Mouse (Mus musculus) naive thymus-derived CD4-positive, alpha-beta T cell, adult 2 months (primary cell): ENCODE data around the gene Fam126a.

ENCODE experiments used
- DNase-seq: peaks from one replicate; pipeline ENCODE4 v3.0.0-alpha.2; 2011; ENCODE audit warnings: low read depth

Gene Fam126a

DNA sequence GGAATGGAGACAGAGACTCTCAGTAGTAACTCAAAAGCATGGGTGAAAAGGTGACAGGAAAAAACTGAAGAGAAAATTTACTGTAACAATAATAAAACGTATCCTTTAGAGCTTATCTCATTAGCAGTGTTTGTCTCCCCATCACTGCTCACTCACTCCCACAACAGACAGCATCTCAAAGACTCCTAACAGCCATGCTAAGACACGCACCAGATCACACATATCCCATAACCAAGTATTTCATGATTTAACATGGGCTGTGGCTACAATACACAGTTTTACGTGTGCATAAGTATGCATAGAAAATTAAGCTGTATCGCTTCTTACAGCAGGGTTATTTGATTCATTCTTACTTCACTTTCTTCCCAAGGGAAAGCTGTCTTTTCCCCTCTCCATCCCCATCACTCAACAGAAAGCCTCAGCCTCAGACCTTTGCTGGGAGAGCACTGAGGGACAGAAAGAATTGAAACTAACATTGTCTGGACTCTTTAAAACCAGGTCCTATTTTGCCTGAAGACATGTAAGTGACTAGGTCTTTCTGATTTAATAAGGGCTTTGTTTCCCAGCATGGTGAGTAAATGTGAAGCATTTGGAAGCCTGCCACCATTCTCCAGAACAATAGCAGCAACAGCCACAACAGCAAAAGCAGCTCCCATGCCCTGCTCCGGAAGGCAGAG, 37.5 kb downstream of the Fam126a start:
- no peak for DNase-seq

DNA sequence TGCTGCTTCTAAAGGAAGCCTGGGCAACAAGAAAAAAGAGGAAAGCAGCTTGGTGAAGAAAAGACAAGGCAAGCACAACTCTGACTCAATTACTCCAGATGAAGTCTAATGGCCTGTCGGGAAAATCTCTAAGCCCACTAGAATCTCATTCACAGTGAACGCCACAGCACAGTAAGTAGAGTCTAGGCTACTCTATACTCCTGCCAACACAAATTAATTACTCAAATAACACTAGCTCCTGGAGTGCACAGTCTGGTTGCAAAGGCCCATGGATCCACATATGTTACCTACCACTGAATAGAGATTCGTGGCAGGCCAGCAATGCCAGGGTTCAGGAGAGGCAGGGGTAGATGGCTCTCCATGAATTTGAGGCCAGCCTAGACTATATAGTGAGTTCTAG, 40.5 kb downstream of the Fam126a start:
- DNase-seq = no peak

DNA sequence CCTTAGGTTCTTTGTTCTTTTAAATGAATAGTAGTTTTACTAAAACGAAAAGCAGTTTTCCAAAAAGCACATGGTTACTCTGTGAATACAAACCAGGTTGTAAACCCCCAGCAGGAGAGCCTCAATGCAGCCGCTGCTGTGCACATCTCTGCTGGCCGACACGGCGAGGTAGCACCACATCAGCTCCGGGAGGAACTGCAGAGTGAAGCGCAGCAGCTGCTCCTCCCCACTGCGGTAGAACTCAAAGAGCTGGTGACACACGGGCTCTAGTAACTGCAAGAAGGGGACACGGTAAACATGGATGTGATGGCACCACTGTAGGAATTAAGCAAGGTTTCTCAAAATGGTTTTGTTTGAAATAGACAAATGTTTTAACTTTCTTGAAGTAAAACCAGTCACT, 42.7 kb downstream of the Fam126a start:
- no peak for DNase-seq

DNA sequence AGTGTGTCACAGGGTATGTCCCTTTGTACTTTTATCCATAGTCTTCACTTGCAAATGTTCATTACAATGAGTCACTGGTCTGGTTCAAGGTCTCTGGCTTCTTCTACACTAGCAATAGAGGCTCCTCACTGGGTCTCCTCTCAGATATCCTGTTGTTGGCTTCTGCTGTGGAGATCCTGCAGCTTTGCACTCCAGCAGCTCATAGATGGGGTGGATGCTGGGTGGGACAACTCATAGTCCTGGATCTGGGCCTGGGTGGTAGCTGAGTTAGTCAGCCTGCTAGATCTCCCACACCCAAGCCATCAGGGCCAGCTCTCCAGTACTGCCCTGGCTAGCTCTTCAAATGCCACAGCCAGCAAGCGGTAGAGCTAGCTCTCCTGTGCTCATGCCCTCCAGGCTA, 48.4 kb downstream of the Fam126a start:
- no peak for DNase-seq

DNA sequence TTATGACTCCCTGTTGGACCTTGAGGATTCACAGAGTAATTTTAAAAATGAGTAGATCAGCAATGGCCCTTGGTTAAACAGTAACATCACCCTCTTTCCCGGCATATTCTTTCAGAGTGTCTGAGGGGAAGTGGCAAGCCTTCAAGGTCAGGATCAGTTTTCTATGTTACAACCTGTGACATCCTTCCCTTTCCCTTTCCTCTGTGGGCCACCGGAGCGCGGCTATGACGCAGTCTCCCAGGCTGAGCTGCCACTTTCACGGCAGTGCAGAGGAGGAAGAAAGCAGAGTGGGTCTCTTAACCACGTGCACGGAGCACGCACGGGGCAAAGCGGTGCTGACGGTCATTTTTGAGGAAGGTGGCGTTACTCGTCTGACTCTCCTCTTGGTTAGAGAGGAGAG, 52.0 kb downstream of the Fam126a start:
- DNase-seq = no peak

DNA sequence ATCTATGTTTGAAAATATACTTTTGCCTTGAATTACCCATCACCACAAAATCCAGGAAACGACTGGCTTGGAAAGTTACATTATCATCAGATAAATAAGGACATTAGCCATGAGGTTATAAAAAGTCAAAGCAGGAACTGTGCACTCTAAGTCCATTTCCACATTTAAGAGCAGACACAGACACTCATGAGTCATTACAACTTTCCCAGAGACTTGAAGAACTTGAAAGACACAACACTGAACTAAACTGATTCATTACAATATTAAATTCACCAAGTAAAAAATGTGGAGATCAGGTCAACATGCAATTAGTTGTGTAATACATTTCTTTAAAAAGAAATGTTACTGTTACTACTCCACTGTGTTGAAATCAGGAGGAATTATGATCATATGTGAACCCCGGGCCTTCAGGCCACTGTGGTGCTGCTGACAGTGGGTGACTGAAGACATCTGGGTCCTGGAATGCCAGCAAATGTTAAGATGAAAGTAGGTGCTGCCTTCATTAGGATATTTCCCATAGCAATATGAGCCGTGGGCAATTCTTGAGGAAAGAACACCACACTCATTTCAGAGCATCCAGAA, 55.4 kb downstream of the Fam126a start:
- no peak for DNase-seq

DNA sequence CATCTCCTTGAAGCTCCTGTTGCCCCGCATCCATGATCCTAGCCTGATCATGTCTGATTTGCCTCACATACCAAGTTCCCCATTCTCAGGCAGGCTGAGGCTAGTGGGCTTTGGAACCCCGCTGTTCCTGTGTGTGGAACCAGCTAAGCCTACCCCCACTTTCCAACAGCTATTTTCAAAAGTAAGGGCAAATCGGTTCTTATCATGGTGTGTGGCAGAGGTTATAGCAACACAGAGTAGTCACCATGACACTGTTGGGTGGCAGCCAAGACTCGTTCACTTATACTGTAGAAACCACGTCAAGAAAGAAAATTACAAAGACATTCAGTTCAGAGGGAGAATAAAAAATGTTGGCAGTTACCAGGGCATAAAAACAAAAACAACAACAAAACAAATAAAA, 62.8 kb downstream of the Fam126a start:
- DNase-seq = no peak

DNA sequence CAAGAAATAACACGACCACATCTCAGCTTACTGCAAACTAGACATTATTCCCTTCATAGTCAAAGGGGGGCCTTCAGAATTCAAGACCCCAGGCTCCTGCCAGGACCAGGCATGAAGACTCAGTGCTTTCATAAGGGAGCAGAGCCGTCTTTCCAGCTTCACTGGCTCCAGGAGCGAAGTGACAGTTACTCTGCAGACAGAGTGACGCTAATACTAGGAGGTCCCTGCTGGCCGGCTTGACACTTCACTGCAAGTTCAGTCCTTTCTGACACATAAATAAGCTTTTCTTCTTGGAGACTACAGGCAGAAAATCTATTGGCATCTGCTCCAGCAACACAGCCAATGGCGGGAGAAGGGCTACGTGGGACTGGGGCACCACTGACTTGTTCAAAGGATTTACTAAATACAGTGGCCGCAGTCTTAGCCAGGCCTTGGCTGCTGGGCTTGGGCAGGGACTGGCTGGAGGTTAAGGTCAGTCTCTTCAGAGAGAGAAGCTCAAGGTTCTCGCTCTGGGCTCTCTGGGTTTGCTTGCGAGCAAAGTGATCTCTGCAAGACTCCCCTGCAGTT, 65.8 kb downstream of the Fam126a start:
- DNase-seq = no peak

DNA sequence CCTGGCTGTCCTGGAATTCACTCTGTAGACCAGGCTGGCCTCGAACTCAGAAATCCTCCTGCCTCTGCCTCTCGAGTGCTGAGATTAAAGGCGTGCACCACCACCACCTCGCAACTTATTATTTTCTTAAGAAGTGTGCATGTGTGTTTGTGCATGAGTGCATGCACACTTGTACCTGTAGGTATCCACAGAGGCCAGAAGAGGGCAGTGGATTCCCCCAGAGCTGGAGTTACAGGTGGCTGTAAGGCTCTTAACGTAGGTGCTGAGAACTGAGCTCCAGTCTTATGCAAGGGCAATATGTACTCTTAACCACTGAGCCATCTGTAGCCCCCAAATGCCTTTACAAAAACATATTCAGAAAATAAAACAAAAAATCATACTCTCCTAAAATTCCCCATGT, 77.4 kb downstream of the Fam126a start:
- no peak for DNase-seq

DNA sequence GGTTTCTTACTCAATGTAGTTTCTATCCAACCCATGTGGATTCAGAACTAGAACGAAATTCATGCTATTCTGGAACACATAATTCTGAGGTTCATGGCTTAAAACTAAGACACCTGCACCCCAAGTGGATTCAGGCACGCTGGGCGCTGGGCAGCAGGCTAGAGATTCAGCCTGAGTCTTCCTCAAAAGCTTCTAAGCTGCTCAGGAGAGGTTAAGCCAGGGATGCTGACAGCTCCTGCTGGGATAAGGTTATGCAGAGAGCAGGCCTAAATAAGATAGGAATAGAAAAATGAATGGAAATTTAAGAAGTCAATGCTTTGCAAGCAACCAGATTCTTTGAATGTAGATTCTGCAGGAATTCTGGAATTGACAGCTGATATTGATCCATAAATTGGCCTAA, 82.4 kb downstream of the Fam126a start:
- no peak for DNase-seq

DNA sequence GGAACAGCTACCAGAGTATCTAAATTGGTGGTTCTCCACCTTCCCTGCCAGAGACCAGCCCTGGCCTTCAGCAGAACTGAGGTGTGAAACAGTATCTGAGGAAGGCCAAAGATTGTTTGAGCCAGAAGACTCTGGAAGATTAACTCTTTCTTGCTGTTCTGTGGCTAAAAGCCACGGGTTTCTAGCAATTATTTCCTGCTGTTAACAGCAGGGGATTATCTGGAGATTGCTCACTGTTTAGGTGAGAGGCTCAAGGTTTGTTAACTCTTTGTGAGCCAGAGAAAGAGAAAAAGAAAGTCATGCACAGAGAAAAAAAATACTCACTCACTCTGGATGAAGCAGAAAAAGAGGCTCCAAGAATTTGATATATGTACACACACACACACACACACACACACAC, 85.4 kb downstream of the Fam126a start:
- no peak for DNase-seq

DNA sequence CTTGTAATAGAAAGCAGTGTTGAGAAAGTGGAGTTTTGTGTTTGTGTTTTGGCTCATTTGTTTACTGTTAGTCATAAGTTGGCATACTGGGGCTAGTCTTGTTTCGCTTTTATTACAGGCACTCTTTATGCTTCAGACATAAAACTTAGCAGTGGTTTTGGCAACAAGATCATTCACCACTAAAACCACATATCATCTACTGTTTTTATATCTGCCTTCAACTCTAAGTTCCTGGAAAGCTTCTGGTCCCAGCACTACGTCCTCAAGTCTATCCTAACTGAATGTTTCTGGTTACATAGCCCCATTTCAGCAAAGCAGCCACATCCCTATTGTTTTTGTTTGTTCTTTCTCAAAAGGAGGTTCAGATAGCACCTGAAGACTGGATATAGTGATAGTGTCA, 87.0 kb downstream of the Fam126a start:
- no peak for DNase-seq

DNA sequence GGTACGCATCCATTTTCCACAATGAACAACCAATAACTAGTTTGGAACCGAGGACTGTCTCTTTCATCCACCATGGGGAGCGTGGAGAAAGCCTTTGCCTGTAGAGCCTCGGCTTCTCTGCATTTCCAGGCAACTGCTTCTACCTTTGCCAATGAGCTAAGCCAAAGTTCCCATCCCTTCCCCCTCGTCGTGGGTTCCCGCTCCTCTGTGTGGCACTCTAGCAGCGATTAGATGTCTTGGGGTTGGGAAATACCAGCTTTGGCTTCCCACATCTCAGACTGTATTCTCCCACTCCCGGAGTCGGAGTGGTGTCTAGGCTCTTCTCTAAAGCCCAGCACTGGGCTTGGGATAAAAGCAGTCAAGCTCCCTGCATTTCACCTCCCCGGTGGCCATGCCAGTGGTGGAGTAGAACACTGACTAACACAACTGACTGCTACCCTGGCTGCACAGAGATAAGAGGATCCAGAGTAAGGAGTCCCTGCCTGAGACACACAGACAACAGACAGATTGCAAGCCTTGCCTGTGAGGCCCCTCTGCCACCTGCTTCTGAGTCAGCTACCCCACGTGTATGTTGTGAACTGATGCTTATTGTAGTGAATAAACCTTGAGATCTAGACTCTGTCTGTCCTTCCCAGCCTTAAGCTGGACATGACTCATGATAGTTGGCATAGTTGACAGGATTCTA, 106.9 kb downstream of the Fam126a start:
- no peak for DNase-seq

DNA sequence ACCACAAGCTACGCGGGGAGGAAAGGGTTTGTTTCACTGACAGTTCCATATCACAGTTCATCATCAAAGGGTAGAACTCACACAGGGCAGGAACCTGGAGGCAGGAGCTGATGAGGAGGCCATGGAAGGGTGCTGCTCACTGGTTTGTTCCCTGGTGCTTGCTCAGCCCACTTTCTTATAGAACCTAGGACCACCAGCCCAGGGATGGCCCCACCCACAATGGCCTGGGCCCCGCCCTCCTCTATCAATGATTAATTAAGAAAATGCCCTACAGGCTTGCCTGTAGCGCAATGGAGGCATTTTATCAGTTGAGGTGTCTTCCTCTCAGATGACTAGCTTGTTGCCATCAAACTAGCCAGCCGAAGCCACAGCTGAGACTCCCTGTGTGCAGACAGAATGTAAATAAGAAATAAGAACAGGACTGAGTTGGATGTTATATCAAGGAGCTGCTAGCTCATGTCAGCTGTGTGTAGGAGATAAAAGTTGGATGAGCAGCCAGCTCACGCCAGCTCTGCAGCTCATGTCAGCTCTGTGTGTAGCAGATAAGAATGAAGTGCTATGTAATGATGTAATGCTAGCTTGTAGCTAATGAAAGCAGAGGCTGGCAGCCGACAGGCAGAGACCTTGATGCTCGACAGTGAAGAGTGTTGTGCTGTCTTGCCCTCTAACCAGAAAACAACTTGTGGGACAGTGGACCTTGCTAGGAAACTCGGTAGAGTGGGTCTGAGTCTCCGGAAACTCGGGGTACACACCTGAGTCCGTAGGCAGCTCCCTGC, 107.8 kb downstream of the Fam126a start:
- DNase-seq = no peak

DNA sequence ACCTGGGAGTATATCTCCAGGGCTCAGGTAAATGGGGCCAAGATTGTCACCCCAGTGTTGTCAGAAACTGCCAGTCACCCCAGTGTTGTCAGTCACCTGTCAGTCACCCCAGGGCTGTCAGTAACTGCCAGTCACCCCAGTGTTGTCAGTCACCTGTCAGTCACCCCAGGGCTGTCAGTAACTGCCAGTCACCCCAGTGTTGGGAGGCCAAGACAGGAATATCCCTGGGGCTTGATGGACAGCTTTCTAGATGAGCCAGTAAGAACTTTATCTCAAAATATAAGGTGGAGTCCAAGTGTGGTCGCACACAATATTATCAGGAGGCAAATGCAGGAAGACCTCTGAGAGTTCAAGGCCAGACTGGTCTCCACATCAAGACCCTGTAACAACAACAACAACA, 109.2 kb downstream of the Fam126a start:
- DNase-seq = no peak

DNA sequence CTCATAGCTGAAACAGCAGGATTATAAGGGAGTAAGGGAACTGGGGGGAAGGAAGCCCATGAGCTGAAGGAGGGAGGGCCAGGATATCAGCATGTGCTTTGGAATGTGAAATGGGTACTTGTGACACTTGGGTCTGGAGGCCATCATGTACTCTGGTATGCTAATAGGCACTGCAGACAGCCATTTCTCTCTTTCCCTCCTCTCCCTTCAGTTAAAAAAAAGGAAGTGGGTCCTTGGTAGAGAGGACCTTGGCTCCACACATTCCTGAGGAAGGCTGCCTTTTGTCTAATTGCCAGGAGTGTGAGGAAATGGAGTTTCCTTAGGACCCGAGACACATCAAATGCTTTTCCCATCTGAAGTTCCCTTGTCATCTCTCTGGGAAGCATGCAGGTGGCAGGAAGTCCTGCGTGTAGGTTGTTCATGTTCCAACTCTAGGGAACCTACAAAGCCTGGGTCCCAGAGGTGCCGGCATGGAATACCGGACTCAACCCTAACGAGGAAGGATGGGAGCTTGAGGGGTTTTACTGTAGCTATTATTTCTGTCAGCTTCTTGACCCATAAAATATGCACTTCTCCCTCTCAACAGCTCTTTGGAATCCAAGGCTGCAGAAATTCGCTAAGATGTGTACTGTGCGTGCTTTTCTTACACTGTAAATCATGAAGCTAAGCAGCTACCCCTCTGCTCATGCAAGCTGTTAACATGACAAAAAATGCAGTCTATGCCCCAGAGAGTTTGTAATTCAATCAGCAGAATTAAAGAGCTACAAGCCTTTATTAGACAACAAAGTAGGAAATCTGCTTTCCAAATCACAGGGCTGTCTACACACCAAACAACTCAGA, 110.4 kb downstream of the Fam126a start:
- no peak for DNase-seq

DNA sequence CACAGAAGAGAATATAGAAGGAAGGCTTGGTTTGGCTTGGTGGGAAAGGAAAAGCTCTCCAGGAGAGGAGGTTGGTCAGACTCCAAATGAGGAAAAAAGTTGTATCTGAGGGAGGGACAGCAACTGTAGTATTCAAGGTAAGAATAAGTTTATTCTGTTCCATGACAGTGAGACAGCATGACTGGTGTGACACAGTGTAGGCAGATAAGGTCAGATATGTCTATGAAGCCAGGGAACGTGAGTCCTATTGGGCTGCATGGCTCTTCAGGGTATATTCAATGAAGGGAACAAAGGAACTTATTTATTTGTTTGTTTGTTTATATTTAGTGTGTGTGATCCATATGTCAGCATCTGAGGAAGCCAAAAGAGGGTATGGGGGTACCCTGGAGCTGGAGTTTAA, 113.2 kb downstream of the Fam126a start:
- DNase-seq = no peak

DNA sequence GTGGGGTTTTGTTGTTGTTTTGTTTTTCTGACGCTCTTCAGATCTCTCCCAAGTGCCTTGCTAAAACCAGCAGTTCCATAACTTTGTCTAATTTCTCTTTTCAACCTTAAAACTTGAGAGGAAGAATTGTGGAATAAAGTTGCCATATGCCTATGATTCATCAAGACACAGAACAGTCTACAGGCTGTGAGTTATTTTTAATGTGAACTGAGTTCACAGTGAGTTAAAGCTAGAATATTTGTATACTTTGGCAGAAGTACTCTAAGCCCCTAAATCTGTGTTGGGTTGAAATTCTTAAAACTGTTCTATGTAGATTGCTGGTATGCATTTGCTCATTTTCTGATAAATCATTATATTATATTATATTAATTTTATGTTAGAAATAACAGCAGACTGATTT, 118.9 kb downstream of the Fam126a start:
- DNase-seq = no peak

DNA sequence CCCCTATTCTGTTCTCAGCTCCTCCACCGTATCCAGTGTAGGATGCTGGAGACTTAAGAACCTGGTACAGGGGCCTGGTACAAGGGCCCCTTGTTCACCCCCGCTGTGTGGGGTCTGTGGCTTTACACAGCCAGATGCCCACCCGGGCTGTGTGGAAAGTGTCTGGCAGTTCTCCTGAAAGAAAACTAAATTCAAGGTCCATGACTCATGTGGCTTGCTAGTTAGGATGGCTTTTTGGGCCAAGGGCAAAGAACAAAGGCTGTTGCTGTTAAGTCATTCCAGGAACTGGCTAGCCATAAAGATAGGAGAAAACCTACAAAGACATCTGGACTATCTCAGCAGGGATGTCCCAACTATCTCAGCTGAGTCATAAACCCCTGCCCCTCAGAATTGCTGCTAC, 121.2 kb downstream of the Fam126a start:
- DNase-seq = no peak

DNA sequence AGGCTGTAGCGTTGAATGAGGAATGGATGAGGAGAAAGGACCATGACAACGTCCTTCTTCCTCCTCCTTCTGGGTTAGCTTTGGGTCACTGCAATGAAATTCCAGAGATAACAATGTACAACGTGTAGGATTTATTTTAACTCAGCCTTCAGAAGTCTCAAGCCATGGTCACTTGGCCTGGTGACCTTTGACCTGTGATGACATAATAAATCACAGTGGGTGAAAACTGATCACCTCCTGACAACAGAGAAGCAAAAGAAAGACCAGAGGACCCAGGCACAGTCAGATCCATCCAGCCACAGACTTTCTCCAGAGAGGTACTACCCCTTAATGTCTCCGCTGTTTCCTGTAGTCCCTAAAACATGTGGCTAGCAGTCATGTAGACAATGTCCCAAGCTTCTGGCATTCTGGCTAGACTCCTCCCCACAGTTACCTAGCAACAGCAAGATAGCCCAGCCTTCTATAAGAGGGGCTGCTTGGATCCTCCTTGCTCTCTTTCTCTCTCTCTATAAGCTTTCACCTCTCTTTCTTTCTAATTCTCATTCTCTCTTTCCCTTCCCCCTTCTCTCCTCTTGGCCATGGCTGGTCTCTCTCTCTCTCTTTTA, 121.9 kb downstream of the Fam126a start:
- DNase-seq = no peak

DNA sequence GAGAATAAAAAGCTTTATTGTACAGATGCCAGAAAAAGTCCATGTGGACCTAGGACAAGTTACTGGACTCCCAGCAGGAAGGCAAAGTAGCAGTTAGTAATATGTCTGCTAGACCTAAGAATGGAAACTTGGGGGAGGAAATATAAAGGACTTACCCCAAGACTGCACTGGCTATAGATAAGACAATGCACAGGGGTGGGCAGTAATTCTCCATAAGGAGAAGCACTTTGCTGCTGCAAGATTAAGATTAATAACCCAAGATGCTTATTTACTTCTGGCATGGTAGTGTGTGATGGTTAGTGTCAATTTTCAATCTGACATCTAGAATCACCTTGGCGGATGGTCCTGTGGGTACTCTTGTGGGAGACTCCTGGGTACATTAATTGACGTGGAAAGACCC, 128.3 kb downstream of the Fam126a start:
- no peak for DNase-seq
